Mouse (Mus musculus) natural killer cell, adult 2 months (primary cell): ENCODE data around the gene Man1a.
A peak's percentile ranks its signal among the peaks of the same experiment; 100 is the strongest.

Source experiments
- DNase-seq, 2 experiments: peaks; one replicate each; pipeline ENCODE4 v3.0.0; 2022; ENCODE audit warnings: low spot score in 2 of 2

The Man1a gene

GRCm38 (mm10) chr10:54076420-54076819, at the start of gene Man1a:
Man1a (minus strand) TSS chr10:54076609.
- DNase-seq, result no peak

DNA sequence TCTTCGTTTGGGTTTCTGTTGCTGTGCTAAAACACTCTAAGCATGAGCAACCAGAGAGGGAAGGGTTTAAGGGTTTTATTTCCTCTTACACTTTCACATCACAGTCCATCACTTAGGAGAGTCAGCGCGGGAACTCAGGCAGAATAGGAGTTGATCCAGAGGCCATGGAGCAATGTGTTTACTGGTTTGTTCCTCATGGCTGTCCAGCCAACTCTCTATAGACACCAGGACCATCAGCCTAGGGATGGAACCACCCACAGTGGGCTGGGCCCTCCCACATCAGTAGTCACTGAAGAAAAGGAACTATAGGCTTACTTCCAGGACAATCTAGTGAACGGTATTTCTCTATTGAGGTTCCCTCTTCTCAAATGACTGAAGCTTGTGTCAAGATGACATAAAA, 45.4 kb upstream of the Man1a start:
- peak in 1 of 2 experiments; percentile 9 for DNase-seq

GRCm38 (mm10) chr10:54120375-54120774, 44.0 kb upstream of the Man1a start:
- no peak for DNase-seq

DNA sequence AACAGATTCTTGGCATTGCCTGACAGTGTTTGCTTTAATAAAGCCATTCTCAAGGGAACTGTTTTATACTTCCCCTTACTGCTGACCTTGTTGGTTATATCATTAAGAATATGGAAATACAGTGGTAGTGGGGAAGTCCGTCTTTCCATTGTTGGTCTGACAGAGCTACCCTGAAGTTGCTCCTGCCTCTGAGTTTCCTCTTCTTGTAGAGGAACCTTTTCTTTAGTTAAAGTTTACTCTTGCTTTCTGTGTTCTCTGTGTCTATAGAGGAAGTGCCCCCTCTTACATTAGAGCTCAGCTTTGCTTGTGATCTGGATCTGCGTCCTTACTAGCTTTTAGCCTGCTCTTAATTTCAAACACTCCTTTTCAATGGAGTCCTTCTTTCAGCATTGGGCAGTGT, 42.9 kb upstream of the Man1a start:
- peak in 1 of 2 experiments; percentile 38 for DNase-seq

- no peak for DNase-seq
Observed at GRCm38 (mm10) chr10:54118223-54118912, 42.0 kb upstream of the Man1a start.

- peak; percentile 74 to 81 for DNase-seq
Observed at GRCm38 (mm10) chr10:54117763-54118162, 41.4 kb upstream of the Man1a start.

DNA sequence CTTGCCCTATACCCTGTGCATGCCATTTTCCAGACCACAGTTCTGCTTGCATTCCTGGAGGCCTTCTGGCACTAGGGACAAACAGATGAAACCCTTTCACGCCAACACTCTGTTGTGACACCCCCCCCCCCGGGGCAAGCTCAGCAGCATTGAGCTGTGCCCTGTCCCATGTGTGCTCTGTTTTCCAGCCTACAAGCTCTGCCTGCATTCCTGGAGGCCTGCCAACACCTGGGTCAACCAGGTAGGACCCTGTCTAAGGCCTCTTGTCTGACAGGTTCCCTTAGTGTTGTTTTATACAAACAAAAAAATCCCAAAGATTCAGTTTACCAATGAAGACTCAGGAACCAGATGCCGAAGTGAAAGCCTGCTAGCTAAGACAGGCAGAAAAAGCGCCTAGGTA, 27.3 kb upstream of the Man1a start:
- DNase-seq, result no peak

- DNase-seq, result peak in 1 of 2 experiments; percentile 42
Observed at GRCm38 (mm10) chr10:54092081-54092480, 15.7 kb upstream of the Man1a start.

- no peak for DNase-seq
Observed at GRCm38 (mm10) chr10:54089923-54090322, 13.5 kb upstream of the Man1a start.

GRCm38 (mm10) chr10:54087346-54087745, 10.9 kb upstream of the Man1a start:
- no peak for DNase-seq

- DNase-seq, result no peak
Observed at GRCm38 (mm10) chr10:54085073-54085472, 8.7 kb upstream of the Man1a start.

DNA sequence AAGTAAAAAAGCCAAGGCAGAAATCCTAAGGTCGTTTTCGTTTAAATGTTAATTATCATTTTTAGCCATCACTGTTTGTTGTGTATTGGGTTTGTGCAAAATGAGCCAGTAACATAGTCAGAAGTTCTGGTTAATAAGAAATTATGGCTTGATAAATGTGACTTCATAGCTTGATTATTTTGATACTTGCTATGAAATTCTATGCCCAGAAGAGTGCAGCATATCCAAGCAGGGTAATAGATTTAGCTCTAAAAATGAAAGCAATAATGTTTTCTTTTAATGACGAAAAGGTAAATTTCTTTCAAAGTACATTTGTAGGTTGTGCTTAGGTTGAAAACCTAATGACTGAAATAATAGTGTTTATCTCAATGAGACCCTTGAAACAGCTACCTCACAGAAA, 596 bp upstream of the Man1a start:
- no peak for DNase-seq

- peak; percentile 81 to 87 for DNase-seq
Observed at GRCm38 (mm10) chr10:54075441-54076010, 883 bp downstream of the Man1a start.

DNA sequence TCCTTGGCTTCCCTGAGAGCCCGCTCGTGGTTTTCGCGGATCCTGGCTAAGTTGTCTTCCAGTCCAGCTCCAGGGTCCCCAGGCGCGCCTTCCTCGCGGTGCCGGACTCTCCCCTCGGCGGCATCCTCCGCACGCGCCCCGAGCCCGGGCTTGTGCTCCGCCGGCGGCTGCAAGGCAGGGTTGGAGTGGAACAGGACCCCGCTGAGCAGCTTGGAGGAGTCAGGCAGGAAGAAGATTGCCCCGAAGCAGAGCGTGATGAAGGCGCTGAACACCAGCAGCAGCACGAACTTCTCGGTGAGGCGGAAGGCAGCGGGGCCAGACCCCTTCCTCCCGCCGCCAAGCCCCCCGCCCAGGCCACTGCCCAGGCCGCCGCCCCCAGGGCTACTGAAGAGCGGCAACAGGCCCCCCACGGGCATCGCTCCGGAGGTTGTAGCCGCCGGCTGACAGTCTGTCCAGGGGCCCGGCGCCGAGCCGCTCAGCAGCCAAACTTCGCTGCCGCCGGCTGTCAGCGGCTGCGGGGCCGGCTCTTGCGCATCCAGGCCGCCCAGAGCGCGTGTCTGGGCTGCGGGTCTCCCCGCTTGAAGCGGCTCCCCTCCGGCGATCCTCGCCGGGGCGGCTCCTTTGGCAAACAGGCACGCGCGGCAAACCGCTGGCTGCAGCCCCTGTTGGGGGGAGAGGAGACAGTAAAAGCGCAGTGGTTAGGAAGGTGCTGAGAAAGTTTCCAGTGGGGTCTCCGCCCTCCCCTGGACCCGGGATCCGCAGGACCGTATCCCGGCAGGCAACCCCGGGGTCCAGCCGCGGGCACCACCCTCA, 1.6 kb downstream of the Man1a start:
- peak; percentile 7 to 22 for DNase-seq

DNA sequence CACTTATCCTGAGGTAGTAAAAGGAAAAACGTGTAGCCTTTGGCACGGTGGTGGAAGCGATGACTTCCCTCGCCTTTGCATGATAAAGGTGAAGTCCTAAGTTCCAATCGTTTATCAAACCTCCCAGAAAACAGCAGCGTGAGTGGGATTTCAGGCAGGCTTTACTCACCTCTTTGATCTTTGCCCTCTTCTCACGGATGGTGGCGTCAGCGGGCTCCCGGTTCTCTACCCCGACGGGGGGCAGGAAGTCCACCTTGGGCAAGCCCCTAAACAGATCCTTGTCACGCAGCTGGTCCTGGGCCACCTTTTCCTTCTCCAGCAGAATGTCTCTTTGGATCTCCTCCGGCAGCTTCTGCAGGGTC, 2.2 kb downstream of the Man1a start:
- peak; percentile 25 to 38 for DNase-seq

DNA sequence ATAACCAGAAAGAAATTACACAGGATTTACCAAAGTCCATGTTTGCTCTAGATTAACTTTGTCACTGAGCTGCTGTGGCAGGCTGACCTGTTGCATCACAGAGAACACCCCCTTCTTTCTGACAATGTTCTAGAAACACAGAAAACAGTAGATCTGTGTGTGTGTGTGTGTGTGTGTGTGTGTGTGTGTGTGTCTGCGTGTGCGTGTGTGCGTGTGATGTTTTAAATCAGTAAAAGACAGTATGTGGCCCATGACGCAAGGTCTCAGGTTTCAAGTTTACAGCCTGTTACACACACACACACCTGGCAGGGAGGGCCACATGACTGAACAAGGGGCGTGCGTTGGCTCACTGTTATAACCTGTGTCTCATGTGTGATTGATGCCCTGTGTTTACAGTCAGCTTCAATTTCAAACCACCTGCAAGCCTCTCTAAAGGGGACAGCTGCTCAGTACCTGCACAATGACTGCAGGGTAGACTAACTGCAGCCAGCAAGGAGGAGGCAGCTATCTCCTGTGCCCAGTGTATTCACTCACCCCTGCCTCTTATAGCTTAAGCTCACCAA, 2.7 kb downstream of the Man1a start:
- DNase-seq, result peak in 1 of 2 experiments; percentile 60

GRCm38 (mm10) chr10:54072336-54072735, 4.1 kb downstream of the Man1a start:
- DNase-seq, result no peak

GRCm38 (mm10) chr10:54070496-54070895, 5.9 kb downstream of the Man1a start:
- DNase-seq, result no peak

DNA sequence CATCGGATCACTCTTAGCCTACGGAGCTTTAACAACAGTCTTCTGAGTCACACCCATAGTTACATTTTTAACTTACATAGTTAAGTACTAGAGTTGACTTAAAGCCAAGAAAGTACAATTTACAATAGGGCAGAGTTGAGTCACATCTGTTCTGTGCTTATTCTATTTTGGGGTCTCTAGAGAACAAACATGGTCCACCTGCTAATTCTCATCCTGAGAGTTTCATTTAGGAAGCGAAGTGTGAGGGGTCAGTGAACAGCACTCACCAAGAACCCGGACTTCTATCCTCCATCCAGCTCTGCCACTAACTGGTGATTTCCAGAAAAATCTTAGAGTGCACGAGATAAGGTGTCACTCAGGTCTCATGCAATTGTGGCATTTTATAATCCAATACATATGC, 7.0 kb downstream of the Man1a start:
- no peak for DNase-seq

- no peak for DNase-seq
Observed at GRCm38 (mm10) chr10:54066683-54067082, 9.7 kb downstream of the Man1a start.

DNA sequence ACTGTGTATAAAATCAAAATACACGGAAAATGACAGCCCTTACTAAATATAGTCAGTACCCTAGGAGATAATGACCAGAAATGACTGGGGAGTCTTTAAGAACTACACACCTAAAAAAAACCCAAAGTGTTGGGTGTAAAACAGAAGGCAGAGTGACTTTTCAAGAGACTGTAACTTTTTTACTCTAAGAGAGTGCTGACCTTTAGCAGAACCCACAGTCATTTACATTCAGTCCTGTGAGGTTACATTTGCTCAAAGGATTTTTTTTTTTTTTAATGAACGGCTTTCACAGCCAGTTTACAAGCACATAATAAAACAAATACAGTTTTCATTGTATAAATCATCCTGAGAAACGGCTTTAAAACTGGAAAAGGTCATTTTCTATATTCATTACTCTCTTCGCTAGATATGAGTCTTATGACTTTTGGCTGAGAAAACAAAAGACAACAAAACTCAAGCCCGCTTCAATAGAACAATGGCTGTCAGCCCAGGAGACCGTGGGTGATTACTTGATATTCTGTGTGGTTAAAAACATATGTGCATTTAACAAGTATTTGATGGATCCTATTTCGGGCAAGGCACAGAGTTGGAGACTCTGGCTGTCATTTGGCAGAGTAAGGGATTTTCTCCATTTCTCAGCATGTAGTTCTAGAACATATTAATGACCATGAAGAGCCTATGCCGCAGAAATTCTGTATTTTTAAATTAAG, 12.7 kb downstream of the Man1a start:
- no peak for DNase-seq

GRCm38 (mm10) chr10:54062835-54063234, 13.6 kb downstream of the Man1a start:
- DNase-seq, result no peak
